Mouse (Mus musculus): ENCODE measurements around the gene Bpifb9a. TPM values are rescaled to one million over a fixed set of nuclear protein-coding genes. Genes with fewer than 3 reads are reported as not detected.
"Not testable (repeated sequence)": the region's sequence is repeated elsewhere in the genome, so short reads cannot be mapped to it uniquely, and the experiment has no call there.

Bpifb9a gene
- total RNA-seq, 1 experiment: not detected

DNA sequence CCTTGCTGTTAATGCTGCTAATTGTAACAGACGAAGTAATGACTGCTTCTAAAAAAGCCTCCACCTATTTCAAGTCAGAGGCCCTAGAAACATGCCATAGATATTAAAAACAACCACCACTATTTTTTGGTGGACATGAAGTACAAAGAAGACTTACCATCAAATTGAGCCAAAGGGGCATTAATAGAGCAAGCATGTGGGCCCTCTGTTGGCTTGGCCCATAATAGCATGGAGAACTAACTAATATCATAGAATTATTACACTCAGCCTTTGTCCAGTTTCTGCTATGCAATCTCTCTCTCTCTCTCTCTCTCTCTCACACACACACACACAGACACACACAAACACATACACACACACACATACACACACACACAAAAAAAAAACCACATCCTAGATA, 35.2 kb downstream of the Bpifb9a start:
- 0 out of 4 replicates have a peak, but pooled peaks cover 0 to 2% of the 10 kb centered on the region in 2 experiments for H3K4me1 ChIP-seq (ENCODE audit: control insufficient read depth in 2 of 2, insufficient read depth in 2 of 2, low read length in 2 of 2, poor library complexity in 1 of 2)
- no peak for DNase-seq (ENCODE audit: low read depth, low spot score)
- no peak overlapping the region for H3K9ac ChIP-seq (ENCODE audit: insufficient read depth, low read depth, low read length, poor library complexity, severe bottlenecking)
- TF ChIP-seq CHD2 (IDR thresholded peaks at IDR 0.05; ENCODE audit: low read depth, low read length) (no peak), HCFC1 (IDR thresholded peaks at IDR 0.05; ENCODE audit: borderline replicate concordance, insufficient read depth, low read length) (no peak)
- H3K9me3 ChIP-seq (ENCODE audit: control insufficient read depth, insufficient read depth, low read depth, low read length): no peaks in the 10 kb centered on the region
- H3K4me3 ChIP-seq (ENCODE audit: insufficient read depth in 1 of 2, low read depth in 1 of 2, low read length in 2 of 2, poor library complexity in 1 of 2, severe bottlenecking in 1 of 2): no peak overlapping the region
- H3K27ac ChIP-seq (ENCODE audit: insufficient read depth, low read depth, low read length, poor library complexity, severe bottlenecking): no peak overlapping the region
- in situ Hi-C loops (cut with MboI; ENCODE audit: low sequenced_read_pairs in 2 of 2, unreplicated experiment in 2 of 2): no loop called here
- H3K36me3 ChIP-seq (ENCODE audit: control insufficient read depth, insufficient read depth, low read length, poor library complexity, severe bottlenecking): no peaks in the 10 kb centered on the region

DNA sequence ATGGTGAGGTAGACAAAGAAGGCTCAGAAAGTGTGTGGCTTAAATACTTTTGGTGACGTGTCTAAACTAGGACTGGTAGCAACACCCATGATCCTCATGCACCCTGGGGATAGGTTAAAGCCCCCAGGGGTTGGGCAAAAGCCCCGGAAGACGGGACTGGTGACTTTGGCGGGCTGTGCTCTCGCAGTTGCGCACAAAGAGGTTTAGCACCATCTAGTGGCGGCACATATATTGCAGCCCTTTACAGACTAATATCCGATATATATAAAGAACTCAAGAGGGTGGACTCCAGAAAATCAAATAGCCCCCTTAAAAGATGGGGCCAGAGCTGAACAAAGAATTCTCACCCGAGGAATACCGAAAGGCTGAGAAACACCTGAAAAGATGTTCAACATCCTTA, 37.1 kb downstream of the Bpifb9a start:
- H3K9me3 ChIP-seq (ENCODE audit: control insufficient read depth, insufficient read depth, low read depth, low read length); in situ Hi-C loops (cut with MboI; ENCODE audit: low sequenced_read_pairs in 2 of 2, unreplicated experiment in 2 of 2); H3K36me3 ChIP-seq (ENCODE audit: control insufficient read depth, insufficient read depth, low read length, poor library complexity, severe bottlenecking); H3K9ac ChIP-seq (ENCODE audit: insufficient read depth, low read depth, low read length, poor library complexity, severe bottlenecking); H3K4me3 ChIP-seq (ENCODE audit: insufficient read depth in 1 of 2, low read depth in 1 of 2, low read length in 2 of 2, poor library complexity in 1 of 2, severe bottlenecking in 1 of 2); H3K27ac ChIP-seq (ENCODE audit: insufficient read depth, low read depth, low read length, poor library complexity, severe bottlenecking); H3K4me1 ChIP-seq (ENCODE audit: control insufficient read depth in 2 of 2, insufficient read depth in 2 of 2, low read length in 2 of 2, poor library complexity in 1 of 2): not testable (repeated sequence)
- peak; percentile 11; the same call in 1 of the 2 replicates for TF ChIP-seq ZC3H11A (IDR thresholded peaks at IDR 0.05; ENCODE audit: borderline replicate concordance, low read depth, low read length)
- peak; percentile 40 for DNase-seq (ENCODE audit: low read depth, low spot score)

DNA sequence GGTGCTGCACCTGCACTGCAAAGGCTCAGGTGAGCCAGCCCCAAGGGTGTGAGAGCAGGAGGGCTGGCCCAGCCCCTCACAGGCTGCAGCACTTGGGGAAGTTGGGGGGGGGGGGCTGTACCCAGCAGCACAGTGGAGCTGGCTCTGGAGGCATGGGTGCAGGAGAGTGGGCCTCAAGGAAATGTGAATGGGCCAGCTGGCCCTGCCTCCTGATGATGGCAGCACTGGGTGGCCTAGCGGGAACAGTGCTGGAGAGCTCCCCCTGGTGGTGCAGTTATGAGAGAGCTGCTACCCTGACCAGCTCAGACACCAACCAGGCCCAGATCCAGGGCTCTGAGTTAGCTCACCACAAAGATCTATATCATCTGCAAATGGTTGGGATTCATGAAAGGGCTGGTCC, 42.8 kb downstream of the Bpifb9a start:
- Histone ChIP-seq H3K36me3 (ENCODE audit: control insufficient read depth, insufficient read depth, low read length, poor library complexity, severe bottlenecking) (no peaks in the 10 kb centered on the region), H3K9me3 (ENCODE audit: control insufficient read depth, insufficient read depth, low read depth, low read length) (no peaks in the 10 kb centered on the region), H3K4me3 (ENCODE audit: insufficient read depth in 1 of 2, low read depth in 1 of 2, low read length in 2 of 2, poor library complexity in 1 of 2, severe bottlenecking in 1 of 2) (no peak overlapping the region), H3K9ac (ENCODE audit: insufficient read depth, low read depth, low read length, poor library complexity, severe bottlenecking) (no peak overlapping the region), H3K27ac (ENCODE audit: insufficient read depth, low read depth, low read length, poor library complexity, severe bottlenecking) (no peak overlapping the region), H3K4me1 (ENCODE audit: control insufficient read depth in 2 of 2, insufficient read depth in 2 of 2, low read length in 2 of 2, poor library complexity in 1 of 2) (peaks cover 0 to 3% of the 10 kb centered on the region in 2 experiments; a peak in 1 of 4 replicates)
- TF ChIP-seq HCFC1 (IDR thresholded peaks at IDR 0.05; ENCODE audit: borderline replicate concordance, insufficient read depth, low read length) (no peak), ZC3H11A (IDR thresholded peaks at IDR 0.05; ENCODE audit: borderline replicate concordance, low read depth, low read length) (peak; percentile 65; the same call in 1 of the 2 replicates)
- in situ Hi-C loops (cut with MboI; ENCODE audit: low sequenced_read_pairs in 2 of 2, unreplicated experiment in 2 of 2): no loop called here
- peak; percentile 79 for DNase-seq (ENCODE audit: low read depth, low spot score)

DNA sequence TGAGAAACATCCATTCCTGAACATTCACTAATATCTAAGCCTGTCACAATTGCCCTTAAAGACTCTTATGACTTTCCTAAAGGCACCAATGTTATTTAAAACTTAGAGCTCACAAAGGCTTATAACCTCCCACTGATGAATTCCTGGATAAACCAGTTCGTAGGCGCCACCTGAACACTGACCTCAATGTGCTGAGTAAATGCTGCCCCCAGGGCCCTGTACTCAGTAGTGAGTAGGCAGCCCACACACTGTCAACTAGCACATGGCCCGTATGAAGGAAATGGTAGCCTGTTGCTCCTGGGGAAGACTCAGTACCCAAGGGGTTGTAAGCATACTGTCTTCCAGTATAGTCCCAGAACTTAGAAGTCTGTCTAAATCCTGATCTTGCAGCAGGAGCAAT, 44.1 kb downstream of the Bpifb9a start:
- Histone ChIP-seq H3K4me1 (ENCODE audit: control insufficient read depth in 2 of 2, insufficient read depth in 2 of 2, low read length in 2 of 2, poor library complexity in 1 of 2) (peaks cover 0 to 3% of the 10 kb centered on the region in 2 experiments; a peak in 1 of 4 replicates), H3K9ac (ENCODE audit: insufficient read depth, low read depth, low read length, poor library complexity, severe bottlenecking) (no peak overlapping the region), H3K9me3 (ENCODE audit: control insufficient read depth, insufficient read depth, low read depth, low read length) (no peaks in the 10 kb centered on the region), H3K27ac (ENCODE audit: insufficient read depth, low read depth, low read length, poor library complexity, severe bottlenecking) (no peak overlapping the region), H3K36me3 (ENCODE audit: control insufficient read depth, insufficient read depth, low read length, poor library complexity, severe bottlenecking) (no peaks in the 10 kb centered on the region), H3K4me3 (ENCODE audit: insufficient read depth in 1 of 2, low read depth in 1 of 2, low read length in 2 of 2, poor library complexity in 1 of 2, severe bottlenecking in 1 of 2) (no peak overlapping the region)
- DNase-seq (ENCODE audit: low read depth, low spot score): no peak
- in situ Hi-C loops (cut with MboI; ENCODE audit: low sequenced_read_pairs in 2 of 2, unreplicated experiment in 2 of 2): no loop called here
- TF ChIP-seq HCFC1 (IDR thresholded peaks at IDR 0.05; ENCODE audit: borderline replicate concordance, insufficient read depth, low read length) (no peak), ZC3H11A (IDR thresholded peaks at IDR 0.05; ENCODE audit: borderline replicate concordance, low read depth, low read length) (no peak), ZNF384 (IDR thresholded peaks at IDR 0.05; ENCODE audit: low read depth, low read length) (no peak), CHD2 (IDR thresholded peaks at IDR 0.05; ENCODE audit: low read depth, low read length) (no peak), MAFK (IDR thresholded peaks at IDR 0.05; ENCODE audit: insufficient read depth, low read depth, low read length) (no peak)

DNA sequence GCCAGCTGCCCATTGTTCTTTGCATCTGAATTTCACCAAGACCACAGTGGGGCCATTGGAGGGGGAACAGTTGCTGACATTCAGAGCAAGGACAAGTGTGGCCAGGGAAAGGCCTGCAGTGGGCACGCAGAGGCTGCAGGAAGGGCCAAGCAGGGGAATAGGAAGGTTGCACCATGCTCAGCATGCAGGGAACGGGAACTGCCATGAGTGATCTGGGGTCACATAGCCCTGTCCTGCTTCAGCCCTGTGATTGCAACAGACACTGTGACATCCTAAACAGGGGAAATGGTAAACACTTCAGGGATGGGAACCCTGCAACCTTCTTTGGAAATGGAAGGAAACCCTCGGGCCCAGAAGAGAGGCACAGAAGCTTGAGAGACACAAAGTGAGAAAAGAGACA, 47.0 kb downstream of the Bpifb9a start:
- in situ Hi-C loops (cut with MboI; ENCODE audit: low sequenced_read_pairs in 2 of 2, unreplicated experiment in 2 of 2); H3K27ac ChIP-seq (ENCODE audit: insufficient read depth, low read depth, low read length, poor library complexity, severe bottlenecking); H3K9ac ChIP-seq (ENCODE audit: insufficient read depth, low read depth, low read length, poor library complexity, severe bottlenecking); H3K4me3 ChIP-seq (ENCODE audit: insufficient read depth in 1 of 2, low read depth in 1 of 2, low read length in 2 of 2, poor library complexity in 1 of 2, severe bottlenecking in 1 of 2); H3K36me3 ChIP-seq (ENCODE audit: control insufficient read depth, insufficient read depth, low read length, poor library complexity, severe bottlenecking); DNase-seq (ENCODE audit: low read depth, low spot score); H3K9me3 ChIP-seq (ENCODE audit: control insufficient read depth, insufficient read depth, low read depth, low read length); H3K4me1 ChIP-seq (ENCODE audit: control insufficient read depth in 2 of 2, insufficient read depth in 2 of 2, low read length in 2 of 2, poor library complexity in 1 of 2): not testable (repeated sequence)

DNA sequence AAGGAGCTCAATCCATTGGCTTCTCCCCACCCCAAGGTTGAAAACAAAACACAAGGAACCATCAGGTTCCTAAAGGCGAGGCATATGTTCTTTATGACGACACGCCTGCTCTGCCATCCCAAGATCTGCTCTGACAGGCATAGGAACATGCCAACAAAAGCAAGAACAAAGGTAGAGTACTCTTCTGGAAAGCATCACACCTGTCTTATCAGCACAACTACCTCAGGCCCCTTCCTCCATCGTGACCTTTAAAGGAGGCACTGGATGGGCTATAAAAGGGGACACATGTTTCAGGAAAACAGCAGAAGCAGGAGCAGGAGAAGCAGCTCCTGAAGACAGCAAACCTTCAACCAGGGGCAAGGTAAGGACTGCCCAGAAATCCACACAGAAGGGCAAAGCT, 49.3 kb downstream of the Bpifb9a start, which contains the start of gene Bpifb9b:
Gene Bpifb9b (plus strand): TSS at position 301 of the 400 bp plus-strand sequence.
- H3K27ac ChIP-seq (ENCODE audit: insufficient read depth, low read depth, low read length, poor library complexity, severe bottlenecking); DNase-seq (ENCODE audit: low read depth, low spot score); H3K4me3 ChIP-seq (ENCODE audit: insufficient read depth in 1 of 2, low read depth in 1 of 2, low read length in 2 of 2, poor library complexity in 1 of 2, severe bottlenecking in 1 of 2); H3K9ac ChIP-seq (ENCODE audit: insufficient read depth, low read depth, low read length, poor library complexity, severe bottlenecking); in situ Hi-C loops (cut with MboI; ENCODE audit: low sequenced_read_pairs in 2 of 2, unreplicated experiment in 2 of 2); H3K9me3 ChIP-seq (ENCODE audit: control insufficient read depth, insufficient read depth, low read depth, low read length); H3K4me1 ChIP-seq (ENCODE audit: control insufficient read depth in 2 of 2, insufficient read depth in 2 of 2, low read length in 2 of 2, poor library complexity in 1 of 2); H3K36me3 ChIP-seq (ENCODE audit: control insufficient read depth, insufficient read depth, low read length, poor library complexity, severe bottlenecking): not testable (repeated sequence)

DNA sequence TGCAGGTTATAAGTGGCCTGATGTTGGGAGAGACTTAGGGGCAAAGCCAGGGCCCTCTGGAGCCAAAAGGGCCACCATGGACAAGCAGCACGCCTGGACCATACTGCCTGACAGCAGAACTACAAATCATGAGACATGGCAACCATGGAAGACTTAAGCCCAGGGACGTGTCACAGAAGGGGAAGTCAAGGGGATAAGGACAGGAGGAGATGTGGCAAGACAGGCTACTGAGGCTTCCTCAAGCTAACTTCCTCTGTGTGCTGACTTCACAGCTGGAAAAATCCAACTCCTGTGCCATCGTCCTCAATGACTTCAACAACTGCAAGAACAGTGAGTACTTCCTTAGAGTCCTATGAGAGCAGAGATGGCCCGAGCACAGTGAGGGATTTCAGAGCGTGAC, 56.1 kb downstream of the Bpifb9a start:
- H3K36me3 ChIP-seq (ENCODE audit: control insufficient read depth, insufficient read depth, low read length, poor library complexity, severe bottlenecking); H3K4me1 ChIP-seq (ENCODE audit: control insufficient read depth in 2 of 2, insufficient read depth in 2 of 2, low read length in 2 of 2, poor library complexity in 1 of 2); DNase-seq (ENCODE audit: low read depth, low spot score); H3K27ac ChIP-seq (ENCODE audit: insufficient read depth, low read depth, low read length, poor library complexity, severe bottlenecking); H3K9ac ChIP-seq (ENCODE audit: insufficient read depth, low read depth, low read length, poor library complexity, severe bottlenecking); in situ Hi-C loops (cut with MboI; ENCODE audit: low sequenced_read_pairs in 2 of 2, unreplicated experiment in 2 of 2); H3K4me3 ChIP-seq (ENCODE audit: insufficient read depth in 1 of 2, low read depth in 1 of 2, low read length in 2 of 2, poor library complexity in 1 of 2, severe bottlenecking in 1 of 2); H3K9me3 ChIP-seq (ENCODE audit: control insufficient read depth, insufficient read depth, low read depth, low read length): not testable (repeated sequence)
